Mouse (Mus musculus) lung, embryonic 16.5 days (tissue): ENCODE results near the gene Chrna9. TPM values are rescaled to one million over a fixed set of nuclear protein-coding genes. Genes with fewer than 3 reads are reported as not detected.

Experiments used
- ATAC-seq: fragments of 200-750 bp; cut with Nextera tagmentation; 2 replicates; pipeline ENCODE4 v1.8.0; 2017; ENCODE audit warnings: low read depth, mild to moderate bottlenecking, moderate library complexity
- H3K27ac ChIP-seq: fragments of 300-500 bp; sonication (generic); 2 replicates; pipeline ENCODE4 v1.5.1; 2014; ENCODE audit warnings: mild to moderate bottlenecking, control low read depth, low read length
- H3K27me3 ChIP-seq: fragments of 300-500 bp; sonication (generic); 2 replicates; pipeline ENCODE4 v1.6.1; 2014; ENCODE audit warnings: low read depth, low read length, mixed read lengths; ENCODE audit not compliant: control insufficient read depth, insufficient read depth
- H3K36me3 ChIP-seq: fragments of 300-500 bp; sonication (generic); 2 replicates; pipeline ENCODE4 v1.6.1; 2014; ENCODE audit warnings: low read length; ENCODE audit not compliant: control insufficient read depth, insufficient read depth
- H3K4me1 ChIP-seq: fragments of 300-500 bp; sonication (generic); replicated peaks from 2 replicates; pipeline ENCODE4 v1.6.1; 2014; ENCODE audit warnings: low read length, mixed read lengths; ENCODE audit not compliant: control insufficient read depth, insufficient read depth
- H3K4me2 ChIP-seq: fragments of 300-500 bp; sonication (generic); 2 replicates; pipeline ENCODE4 v1.6.1; 2014; ENCODE audit warnings: low read depth, low read length, control low read depth
- H3K4me3 ChIP-seq: fragments of 300-500 bp; sonication (generic); 2 replicates; pipeline ENCODE4 v1.5.1; 2014; ENCODE audit warnings: mild to moderate bottlenecking, low read length, control low read depth
- H3K9ac ChIP-seq: fragments of 300-500 bp; sonication (generic); 2 replicates; pipeline ENCODE4 v1.6.1; 2014; ENCODE audit warnings: low read length, control low read depth
- H3K9me3 ChIP-seq: fragments of 300-500 bp; sonication (generic); 2 replicates; pipeline ENCODE4 v1.6.1; 2016; ENCODE audit warnings: low read length; ENCODE audit not compliant: control insufficient read depth
- WGBS: fragments of 180-500 bp; shearing (Covaris S2); extraction: QIAGEN DNeasy Blood & Tissue Kit; methylation state at CpG from one replicate; pipeline ENCODE4 v1.1.7; 2014; 5-methylcytosine and 5-hydroxymethylcytosine counted together
- polyA plus RNA-seq: library from polyadenylated mRNA; unstranded; fragments of >200 nt; fragmentation: Nextera tagmentation; extraction: Ambion mirVana; gene quantifications from 2 replicates; pipeline ENCODE4 v1.2.1, GENCODE M21; 2015

The Chrna9 gene
- 0.75 and 1.0 TPM in 2 replicates for polyA plus RNA-seq

DNA sequence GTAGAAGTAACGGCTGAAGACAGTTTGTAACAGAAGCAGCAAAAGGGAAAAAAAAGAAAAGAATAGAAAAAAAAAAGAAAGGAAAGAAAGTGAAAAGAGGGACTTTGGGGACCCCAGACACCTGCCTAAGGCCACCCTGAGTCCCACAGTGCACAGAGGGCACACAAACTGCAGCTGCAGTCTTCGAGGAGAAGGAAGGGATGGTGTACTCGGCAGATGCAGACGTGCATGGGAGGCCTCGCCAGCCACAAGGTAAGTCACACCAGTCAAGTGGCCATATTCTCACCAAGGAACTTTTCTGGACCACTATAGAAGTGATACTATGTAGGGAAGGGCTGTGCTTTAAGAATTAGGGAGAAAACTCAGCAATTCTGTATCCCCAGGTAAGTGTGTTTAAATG lies at the start of gene Chrna9:
TSS of gene Chrna9 (plus strand) at position 139 of the 400 bp plus-strand sequence.
- Histone ChIP-seq H3K9me3 (no peaks in the 10 kb centered on the region), H3K36me3 (no peaks in the 10 kb centered on the region), H3K4me2 (no peak within 1 kb of the TSS), H3K9ac (no peak within 1 kb of the TSS), H3K27ac (no peak within 1 kb of the TSS), H3K4me3 (no peak within 1 kb of the TSS), H3K4me1 (no peaks in the 10 kb centered on the region), H3K27me3 (no peaks in the 10 kb centered on the region)
- 75% methylated on average over 5 of the region's 5 CpGs for WGBS
- ATAC-seq = no peak

DNA sequence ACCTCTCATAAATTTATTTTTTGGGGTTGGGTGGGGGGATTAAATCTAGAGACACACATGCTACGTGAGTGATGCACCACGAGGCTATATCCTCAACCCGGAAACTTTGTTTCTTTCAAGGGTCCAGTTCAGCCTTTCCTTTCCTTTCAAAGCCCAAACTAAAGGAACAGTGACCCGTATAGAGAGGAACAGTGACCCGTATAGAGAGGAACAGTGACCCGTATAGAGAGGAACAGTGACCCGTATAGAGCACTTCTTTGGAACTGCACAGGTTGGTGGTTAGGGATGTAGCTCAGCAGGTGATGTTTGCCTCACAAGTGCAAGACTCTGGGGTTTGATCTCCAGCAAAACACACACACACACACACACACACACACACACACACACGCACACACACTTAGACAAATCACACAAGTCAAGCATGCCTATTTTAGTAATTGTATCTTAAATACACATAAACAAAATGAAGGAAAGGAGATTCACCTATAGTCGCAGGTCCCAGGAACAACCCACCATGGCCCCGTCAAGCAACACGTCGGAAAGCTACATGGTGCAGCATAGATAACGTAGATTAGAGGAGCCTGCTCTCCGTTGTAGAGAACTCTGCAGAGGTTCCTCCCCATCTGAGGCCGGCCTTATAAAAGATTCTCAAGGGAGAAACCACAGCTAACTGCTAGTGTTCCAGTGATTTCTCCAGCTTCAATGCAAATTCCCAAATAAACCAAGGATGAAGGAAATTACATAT lies 48.9 kb upstream of the Chrna9 start:
- Histone ChIP-seq H3K4me2 (no peak overlapping the region), H3K4me1 (0 out of 2 replicates have a peak, but pooled peaks cover 2% of the 10 kb centered on the region), H3K27me3 (no peaks in the 10 kb centered on the region), H3K9ac (no peak overlapping the region), H3K9me3 (no peaks in the 10 kb centered on the region), H3K4me3 (no peak overlapping the region), H3K36me3 (no peaks in the 10 kb centered on the region), H3K27ac (no peak overlapping the region)
- ATAC-seq = no peak
- 78% methylated on average over 15 of the region's 15 CpGs for WGBS

DNA sequence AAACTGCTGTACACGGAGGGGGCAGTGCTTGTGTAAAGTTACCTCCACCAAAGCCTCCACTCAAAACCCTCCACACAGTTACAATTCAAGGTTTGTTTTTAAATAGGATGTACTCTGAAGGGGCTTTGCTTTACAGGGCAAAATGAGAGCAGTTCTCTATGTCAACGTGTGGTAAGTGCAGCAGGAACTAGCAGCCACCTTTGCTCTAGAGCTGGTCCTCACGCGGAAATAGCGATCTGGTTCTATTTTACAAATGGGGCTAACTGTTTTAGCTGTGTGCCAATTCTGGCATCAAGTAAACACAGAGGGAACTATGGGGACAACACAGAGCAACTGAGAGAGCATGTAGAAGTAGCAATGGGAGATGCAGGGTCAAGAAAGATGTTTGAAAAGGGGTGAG lies 46.6 kb upstream of the Chrna9 start:
- Histone ChIP-seq H3K27ac (no peak overlapping the region), H3K9me3 (no peaks in the 10 kb centered on the region)

DNA sequence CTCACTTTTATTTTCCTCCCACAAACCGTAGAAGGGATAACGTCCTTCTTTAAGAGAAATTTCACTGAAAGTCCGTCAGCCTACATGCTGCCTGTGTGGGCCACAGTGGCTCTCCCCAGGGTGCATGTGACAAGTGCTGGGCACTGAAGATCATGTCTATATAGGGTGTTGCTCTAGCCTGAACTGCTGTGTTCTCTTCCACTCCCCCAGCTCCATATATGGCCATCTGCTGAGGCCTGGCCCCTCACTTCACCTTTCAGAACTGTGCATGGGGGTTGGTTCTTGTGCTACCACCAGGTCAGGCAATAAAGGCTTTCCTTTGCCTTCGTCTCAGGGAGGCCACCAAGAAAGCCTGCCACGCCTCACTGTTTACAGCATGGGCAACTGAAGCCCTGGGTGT lies 45.7 kb upstream of the Chrna9 start:
- no peak for ATAC-seq

More for the DNA sequence above, 46.6 kb upstream of the Chrna9 start:
- Histone ChIP-seq H3K9ac (no peak overlapping the region), H3K4me3 (no peak overlapping the region), H3K4me2 (no peak overlapping the region), H3K36me3 (no peaks in the 10 kb centered on the region), H3K27me3 (no peaks in the 10 kb centered on the region), H3K4me1 (no peaks in the 10 kb centered on the region)
- ATAC-seq = no peak
- 82% methylated on average over 5 of the region's 5 CpGs for WGBS

GRCm38 (mm10) chr5:65891251-65891826 lies 43.4 kb upstream of the Chrna9 start:
- H3K9ac ChIP-seq = no peak overlapping the region
- no peaks in the 10 kb centered on the region for H3K36me3 ChIP-seq
- H3K27me3 ChIP-seq = no peaks in the 10 kb centered on the region
- H3K4me1 ChIP-seq = no peaks in the 10 kb centered on the region
- no peaks in the 10 kb centered on the region for H3K9me3 ChIP-seq
- H3K4me3 ChIP-seq = no peak overlapping the region
- 87% methylated on average over 14 of the region's 14 CpGs for WGBS
- H3K27ac ChIP-seq = no peak overlapping the region
- ATAC-seq = no peak
- H3K4me2 ChIP-seq = no peak overlapping the region

More for the DNA sequence above, 45.7 kb upstream of the Chrna9 start:
- Histone ChIP-seq H3K9me3 (no peaks in the 10 kb centered on the region), H3K36me3 (no peaks in the 10 kb centered on the region), H3K4me3 (no peak overlapping the region), H3K27me3 (no peaks in the 10 kb centered on the region), H3K4me1 (no peaks in the 10 kb centered on the region), H3K4me2 (no peak overlapping the region), H3K9ac (no peak overlapping the region), H3K27ac (no peak overlapping the region)
- WGBS = 59% methylated on average over 5 of the region's 5 CpGs

DNA sequence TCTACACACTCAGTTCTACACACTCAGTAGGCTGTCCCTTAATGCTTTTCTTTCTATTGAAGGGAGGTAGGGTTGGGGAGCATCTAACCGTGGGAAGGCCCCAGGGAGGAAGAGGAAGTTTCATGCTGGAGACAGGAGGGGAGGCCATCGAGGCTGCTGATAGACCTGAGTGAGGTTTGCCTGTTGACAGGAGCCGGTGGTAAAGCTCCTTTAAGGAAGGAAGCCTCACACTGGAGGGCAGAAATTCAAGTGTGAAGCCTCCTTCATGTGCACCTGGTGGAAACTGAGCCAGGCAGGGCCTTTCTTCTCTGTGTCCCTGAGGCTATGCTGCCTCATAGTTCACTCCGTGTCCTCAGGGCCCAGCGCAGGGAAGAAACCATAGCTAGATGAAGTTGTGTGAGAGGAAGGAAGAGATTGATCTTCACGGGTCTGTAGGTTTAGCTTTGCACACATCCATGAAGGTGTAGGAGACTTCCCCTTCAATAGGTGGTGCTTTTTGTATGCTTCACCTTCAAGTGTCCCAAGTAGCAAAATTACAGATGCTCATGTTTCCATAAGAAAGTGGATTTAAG lies 39.5 kb upstream of the Chrna9 start:
- Histone ChIP-seq H3K4me3 (no peak overlapping the region), H3K9me3 (no peaks in the 10 kb centered on the region), H3K27ac (no peak overlapping the region), H3K9ac (no peak overlapping the region), H3K4me1 (no peaks in the 10 kb centered on the region), H3K36me3 (no peaks in the 10 kb centered on the region), H3K27me3 (no peaks in the 10 kb centered on the region), H3K4me2 (no peak overlapping the region)
- ATAC-seq = no peak
- WGBS = 71% methylated on average over 6 of the region's 6 CpGs

DNA sequence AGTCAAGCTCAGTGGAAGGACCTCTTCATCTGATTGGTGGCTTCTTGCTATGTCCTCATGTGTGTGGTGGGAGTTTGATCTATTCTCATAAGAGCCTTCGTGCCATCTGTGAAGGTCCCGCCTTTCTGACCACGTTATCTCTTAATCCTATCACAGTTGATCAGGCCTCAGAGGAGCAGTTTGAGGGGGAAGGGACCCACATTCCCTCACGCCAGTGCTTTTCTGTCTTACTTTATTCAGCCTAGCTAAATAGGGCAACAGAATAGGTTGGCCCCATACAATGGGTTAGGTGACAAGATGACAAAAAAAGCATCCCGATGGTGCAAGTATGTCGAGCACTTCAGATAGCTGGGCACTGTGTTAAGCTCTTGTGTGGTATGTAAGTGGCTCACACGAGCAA lies 39.0 kb upstream of the Chrna9 start:
- no peak overlapping the region for H3K9ac ChIP-seq
- no peaks in the 10 kb centered on the region for H3K4me1 ChIP-seq
- no peaks in the 10 kb centered on the region for H3K27me3 ChIP-seq
- no peak overlapping the region for H3K4me2 ChIP-seq
- H3K4me3 ChIP-seq = no peak overlapping the region
- H3K27ac ChIP-seq = no peak overlapping the region
- WGBS = 74% methylated on average over 7 of the region's 7 CpGs
- H3K9me3 ChIP-seq = no peaks in the 10 kb centered on the region
- ATAC-seq = no peak
- no peaks in the 10 kb centered on the region for H3K36me3 ChIP-seq

- Histone ChIP-seq H3K4me3 (no peak overlapping the region), H3K27ac (no peak overlapping the region), H3K36me3 (no peaks in the 10 kb centered on the region), H3K4me1 (no peaks in the 10 kb centered on the region), H3K27me3 (no peaks in the 10 kb centered on the region), H3K4me2 (no peak overlapping the region), H3K9ac (no peak overlapping the region), H3K9me3 (no peaks in the 10 kb centered on the region)
- 91% methylated on average over 2 of the region's 2 CpGs for WGBS
- ATAC-seq = no peak
Measured at GRCm38 (mm10) chr5:65897731-65898130, 37.0 kb upstream of the Chrna9 start.

- no peak for ATAC-seq
- H3K27ac ChIP-seq = no peak overlapping the region
- no peak overlapping the region for H3K4me3 ChIP-seq
- no peaks in the 10 kb centered on the region for H3K27me3 ChIP-seq
- H3K36me3 ChIP-seq = no peaks in the 10 kb centered on the region
- no peak overlapping the region for H3K4me2 ChIP-seq
- no peak overlapping the region for H3K9ac ChIP-seq
- peaks cover 7% of the 10 kb centered on the region; the same call in 1 of the 2 replicates for H3K9me3 ChIP-seq
- H3K4me1 ChIP-seq = no peaks in the 10 kb centered on the region
- WGBS = 70% methylated on average over 3 of the region's 3 CpGs
Measured at GRCm38 (mm10) chr5:65898683-65899082, 36.0 kb upstream of the Chrna9 start.
